Mouse (Mus musculus): ENCODE measurements at regions not wholly inside any gene's neighbourhood (a gene's known extent, or its start where the extent isn't known, plus 50 kb on each side); places are given as distances from the start of the nearest gene placed in this dataset.

DNA sequence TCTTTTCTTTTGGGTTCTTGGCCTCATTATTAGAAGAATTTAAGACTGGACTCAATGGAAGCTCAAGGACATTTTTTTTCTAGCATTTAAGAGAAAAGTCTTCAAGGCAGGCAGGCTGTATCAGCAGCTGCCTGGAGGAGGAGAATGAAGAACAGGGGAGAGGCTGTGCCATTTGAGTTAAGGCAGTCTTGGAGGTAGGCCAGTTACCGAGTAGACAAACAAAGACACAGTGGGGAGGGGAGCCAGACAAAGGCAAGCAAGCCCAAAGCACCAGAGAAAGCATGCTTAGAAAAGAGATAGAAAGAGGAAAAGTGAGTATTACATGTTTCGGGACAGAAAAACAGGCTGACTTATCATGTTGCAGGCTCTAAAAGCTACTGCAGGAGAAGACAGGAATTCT lies 392.0 kb downstream of the Igsf11 start:
- DNase-seq (ENCODE audit: low spot score in 2 of 2), result no peak

DNA sequence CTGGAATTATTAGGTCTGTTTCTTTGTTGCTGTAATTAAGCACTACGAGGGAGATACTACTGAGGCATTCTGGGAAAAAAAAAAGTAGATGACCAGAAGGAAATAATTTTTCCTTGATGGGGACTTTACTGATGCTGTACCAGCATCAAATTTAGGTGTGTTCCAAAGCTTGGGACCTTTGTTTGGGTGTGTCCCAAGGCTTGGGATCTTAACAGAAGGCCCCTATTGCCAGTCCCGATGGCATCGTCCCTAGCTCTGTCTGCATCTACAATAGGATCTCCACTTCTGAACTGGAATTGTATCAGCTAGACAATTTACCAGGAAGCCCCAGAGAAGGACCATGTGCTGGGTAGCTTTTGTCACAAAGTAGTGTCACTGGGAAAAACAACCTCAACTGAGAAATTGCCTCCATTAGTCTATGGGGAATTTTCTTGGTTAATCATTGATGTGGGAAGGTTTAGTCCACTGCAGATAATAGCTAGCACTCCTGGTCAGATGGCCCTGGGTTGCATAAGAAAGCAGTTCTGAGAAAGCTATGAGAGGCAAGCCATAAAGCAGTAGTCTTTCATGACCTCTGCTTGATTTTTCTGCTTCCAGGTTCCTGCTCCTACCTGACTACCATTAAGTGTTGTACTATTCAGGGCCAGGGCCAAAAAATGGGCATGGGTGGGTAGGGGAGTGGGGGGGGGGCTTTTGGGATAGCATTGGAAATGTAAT lies 392.7 kb downstream of the Igsf11 start:
- no peak for DNase-seq (ENCODE audit: low spot score in 2 of 2)

DNA sequence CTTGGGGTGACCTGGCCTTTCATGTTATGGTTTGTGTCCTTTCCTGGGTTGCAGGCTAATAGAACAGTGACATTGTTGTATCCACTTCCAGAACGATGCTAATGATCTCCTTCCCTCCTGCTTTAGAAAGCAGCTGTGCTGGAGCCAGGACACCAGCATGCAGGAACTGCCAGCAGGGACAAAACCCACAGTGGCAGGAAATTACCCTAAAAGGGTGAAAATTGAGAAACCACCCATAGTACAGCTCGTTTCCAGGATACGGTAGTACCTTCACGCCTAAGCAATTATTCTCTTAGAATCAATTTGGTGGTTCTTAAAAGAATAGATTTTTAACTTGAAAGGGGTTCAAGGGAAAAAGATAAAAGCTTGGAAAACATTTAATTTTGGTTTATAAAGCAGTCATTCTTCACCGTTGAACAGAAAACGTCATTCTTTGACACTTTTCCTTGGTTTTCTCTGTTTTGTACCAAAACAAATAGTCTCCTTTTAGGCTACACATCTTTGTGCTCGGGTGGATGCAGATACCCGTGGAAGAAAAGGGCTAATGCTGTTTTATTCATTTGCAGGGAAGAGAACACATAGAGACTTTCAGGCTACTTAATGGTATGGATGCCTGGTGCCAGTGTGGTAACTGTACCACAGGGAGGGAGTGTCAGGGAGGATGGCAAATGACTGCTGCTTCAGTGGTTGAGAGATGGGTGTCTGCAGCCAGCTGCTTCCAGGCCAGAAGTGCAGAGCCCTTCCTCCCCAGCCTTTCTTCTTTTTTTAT lies 394.5 kb downstream of the Igsf11 start:
- no peak for DNase-seq (ENCODE audit: low spot score in 2 of 2)

DNA sequence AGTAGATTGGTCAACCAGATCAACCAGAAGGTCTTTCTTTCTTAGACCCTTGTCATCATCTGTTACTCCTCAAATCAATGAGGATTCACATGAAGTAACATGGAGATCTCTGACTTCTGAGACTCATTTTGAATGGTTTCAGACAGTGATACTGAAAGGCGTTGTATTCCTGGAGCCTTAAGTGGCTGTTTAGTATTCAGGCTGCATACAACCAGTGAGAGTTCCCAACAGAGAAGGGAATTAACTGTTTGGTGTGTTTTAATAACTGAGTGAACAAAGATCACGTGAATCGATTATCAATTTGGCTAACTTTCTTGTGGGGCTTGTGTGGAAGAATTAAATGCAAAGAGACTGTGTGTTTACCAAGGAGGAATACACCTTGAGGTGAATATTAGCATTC lies 406.4 kb downstream of the Igsf11 start:
- no peak for DNase-seq (ENCODE audit: low spot score in 2 of 2)

DNA sequence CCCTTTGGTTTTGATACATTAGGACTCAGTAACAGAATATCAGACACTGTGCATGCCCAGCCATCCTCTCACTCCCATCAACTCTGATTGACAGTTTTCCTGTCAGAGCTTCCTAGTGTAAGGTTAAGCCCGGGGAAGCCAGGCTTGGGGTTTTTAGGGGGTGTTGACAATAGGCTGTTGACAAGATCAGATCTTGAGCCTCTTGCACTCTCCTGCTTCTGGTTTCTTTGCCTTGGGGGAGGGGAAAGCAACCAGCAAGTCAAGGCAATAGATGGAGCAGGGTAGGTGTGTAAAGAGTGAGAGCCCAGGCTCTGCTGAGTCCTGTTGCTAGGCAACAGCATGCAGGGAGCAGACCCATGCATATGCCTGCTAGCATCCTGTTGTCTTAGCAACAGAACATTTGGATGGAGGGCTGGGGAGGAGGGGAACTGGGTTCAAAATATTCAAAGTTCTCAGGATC lies 410.5 kb downstream of the Igsf11 start:
- no peak for DNase-seq (ENCODE audit: low spot score in 2 of 2)

DNA sequence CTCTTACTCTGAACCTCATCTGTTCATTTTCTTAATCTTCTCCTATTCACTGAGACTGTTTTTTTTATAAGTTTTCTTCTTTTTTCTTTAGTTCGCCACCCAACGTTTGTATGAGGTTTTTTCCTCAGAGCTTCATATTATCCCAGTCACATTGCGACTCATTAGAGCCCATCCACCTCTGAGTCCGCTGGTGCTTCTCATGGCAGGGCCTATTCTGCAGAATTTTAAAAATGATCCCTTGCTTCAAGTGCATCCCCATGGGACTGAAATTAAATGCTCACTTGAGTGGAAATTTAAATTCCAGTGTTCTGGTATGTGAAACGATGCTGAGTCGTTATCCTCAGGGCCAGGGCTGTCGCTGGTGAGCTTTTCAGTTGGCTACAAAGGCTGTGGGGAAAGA lies 410.9 kb downstream of the Igsf11 start:
- no peak for DNase-seq (ENCODE audit: low spot score in 2 of 2)

DNA sequence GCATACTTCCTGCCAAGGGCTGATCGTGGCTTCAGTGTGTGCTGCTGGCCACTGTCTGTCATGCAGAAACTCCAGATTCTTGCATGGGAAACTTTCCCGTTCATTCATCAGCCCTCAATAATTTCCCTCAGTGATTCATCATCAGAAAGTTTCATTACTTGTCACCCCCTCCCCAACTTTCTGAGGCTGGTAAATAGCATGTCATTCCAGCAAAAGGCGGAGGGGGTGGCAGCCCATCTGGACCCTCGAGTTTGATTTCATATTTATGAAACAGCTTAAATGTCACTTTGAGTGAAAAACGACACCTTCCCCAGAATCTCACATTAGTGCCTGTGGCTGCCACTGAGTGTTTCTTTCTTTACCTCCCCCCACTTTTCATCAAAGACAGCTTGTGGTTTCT lies 415.5 kb downstream of the Igsf11 start:
- no peak for DNase-seq (ENCODE audit: low spot score in 2 of 2)

DNA sequence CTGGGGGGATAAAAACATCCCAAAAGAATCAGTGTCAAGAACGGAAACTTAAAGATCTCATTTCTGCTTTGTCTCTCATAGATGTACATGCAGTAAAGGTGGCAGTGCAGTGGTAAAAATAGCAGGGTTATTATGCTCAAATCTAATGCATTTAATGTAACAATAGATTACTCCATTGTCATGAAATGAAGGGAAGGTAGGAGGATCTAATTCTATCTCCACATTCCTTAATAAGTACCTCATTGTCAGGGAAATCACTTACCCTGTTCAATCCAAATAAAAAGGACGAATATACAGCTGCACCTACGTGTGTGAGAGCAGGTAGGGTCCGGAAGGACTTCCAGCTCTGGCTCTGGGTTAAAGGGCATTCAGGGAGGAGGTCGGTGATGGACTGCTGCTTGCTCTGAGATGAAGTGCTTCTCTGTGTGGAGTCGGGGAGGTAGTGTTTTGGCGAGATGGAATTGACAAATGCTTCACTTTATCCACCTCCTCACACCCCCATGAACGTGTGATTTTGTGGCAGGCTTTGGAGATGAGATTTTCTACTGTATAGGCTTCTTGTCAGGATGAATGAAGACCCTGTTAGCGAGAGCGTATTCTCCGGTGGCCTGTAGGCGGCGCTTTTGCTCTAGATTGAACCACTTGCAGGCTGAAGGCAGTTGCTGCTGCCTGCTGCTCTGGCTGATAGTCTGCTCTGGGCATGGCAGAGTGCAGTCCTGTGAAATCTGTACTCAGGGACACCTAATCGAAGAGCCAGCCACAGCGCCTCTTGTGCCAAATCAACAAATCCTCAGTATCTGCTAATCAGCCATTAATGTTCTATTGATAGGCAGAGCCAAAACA lies 424.5 kb downstream of the Igsf11 start:
- DNase-seq (ENCODE audit: low spot score in 2 of 2), result peak; percentile 27 to 66

DNA sequence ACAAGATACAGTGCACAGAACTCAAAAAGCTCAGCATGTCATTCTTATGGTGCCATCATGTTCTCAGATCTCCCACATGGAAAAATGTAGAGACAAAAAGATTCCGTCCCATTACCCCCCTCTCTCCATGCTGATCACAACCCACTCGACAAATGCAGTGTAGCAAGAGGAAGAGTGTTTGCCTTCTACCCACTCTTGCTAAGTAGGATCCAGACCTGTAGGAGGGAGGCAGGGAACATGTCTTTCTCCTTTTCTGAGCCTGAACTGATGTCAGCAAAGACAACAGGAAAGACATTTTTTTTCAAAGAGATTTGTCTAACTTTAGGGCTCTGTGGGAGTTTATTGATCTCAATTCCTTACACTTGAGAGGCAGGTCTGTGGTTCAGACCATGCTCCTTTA lies 433.2 kb downstream of the Igsf11 start:
- no peak for DNase-seq (ENCODE audit: low spot score in 2 of 2)

DNA sequence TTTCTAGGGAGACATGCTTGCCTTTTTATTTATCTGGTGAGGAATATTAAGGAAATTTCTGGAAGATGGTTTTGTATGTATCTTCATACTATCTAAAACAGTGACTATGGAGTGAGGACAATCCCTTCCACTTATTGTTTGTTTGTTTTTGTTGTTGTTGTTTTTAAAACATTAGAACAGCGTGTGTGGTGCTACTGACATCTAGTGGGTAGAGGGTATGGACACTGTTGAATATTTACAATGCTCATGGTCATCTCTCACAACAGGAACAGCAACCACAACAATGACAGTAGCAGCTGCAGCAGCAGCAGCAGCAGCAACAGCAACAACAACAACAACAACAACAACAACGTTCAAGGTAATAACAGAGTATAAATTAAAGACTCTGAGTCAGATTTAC lies 471.2 kb downstream of the Igsf11 start:
- DNase-seq (ENCODE audit: low spot score in 2 of 2), result no peak

DNA sequence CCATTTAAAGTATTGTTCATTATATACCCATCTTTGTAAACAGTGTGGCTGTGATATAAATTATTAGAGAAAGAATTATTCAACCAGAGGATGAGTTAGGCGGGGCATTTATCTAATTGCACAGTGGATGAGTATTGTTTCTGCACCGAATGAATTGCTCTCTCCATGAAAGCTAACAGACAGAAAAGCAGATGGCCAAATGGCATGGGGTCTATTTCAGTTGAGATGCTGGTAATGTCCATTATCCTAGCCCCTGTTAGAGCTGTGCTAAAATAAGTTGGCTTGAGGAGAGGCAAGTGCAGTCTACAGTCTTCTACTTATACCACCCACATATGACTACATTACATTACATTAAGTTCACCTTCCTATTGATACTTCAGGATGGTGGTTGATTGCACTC lies 475.8 kb downstream of the Igsf11 start:
- DNase-seq (ENCODE audit: low spot score in 2 of 2), result no peak

DNA sequence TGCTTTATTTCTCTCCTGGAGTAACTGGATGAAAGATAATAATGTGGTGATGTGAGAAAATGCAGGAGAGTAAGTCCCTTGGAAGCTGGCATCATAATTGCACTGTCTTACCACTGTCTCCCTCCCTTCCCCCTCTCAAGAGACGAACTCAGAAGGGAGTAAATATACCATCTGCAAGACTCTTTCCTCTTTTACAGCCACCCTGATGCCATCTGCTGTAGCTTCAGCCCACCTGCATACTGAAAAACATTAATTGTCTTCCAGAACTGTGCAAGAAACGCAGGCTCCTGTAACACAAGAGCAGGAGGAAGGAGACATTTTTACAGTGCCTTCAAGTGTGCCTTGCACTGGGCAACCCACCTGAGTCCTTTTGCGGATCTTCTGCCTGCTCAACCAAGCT lies 482.1 kb downstream of the Igsf11 start:
- no peak for DNase-seq (ENCODE audit: low spot score in 2 of 2)

DNA sequence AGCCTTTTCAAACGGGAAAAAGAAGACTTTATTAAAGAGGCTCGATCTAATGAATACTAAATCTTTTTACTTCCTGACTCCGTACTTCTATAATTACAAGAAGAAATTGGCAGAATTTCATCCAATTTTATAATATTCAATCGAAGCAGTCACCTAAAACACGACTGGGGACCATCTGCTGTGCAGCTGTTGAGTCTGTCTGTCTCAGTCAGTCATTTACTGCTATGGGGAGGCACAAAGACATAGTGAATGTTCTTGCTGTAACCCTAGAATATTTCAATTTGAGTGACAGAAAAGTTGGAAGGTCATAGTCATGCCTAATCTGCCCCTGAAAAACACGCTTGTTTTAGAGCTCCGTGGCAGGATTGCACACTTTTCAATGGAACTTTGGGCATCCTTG lies 487.5 kb downstream of the Igsf11 start:
- DNase-seq (ENCODE audit: low spot score in 2 of 2), result no peak

DNA sequence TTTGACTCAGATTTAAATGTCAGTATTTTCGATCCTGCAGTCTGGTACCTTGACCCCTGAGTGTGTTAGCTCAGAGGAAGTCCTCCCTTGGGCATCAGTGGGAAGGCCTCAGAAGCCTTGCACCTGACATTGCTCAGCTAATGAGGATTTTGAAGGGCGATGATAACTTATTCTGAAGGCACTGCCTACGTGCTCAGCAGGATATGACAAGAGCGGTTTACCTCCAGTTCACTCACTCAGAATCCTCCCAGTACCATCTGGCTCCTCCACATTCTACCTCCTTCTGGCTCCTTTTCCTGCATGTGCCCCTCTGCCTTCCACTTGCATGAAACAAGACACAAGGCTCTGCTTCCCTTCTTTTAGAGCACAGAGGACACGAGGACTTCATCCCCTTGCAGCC lies 497.5 kb downstream of the Igsf11 start:
- DNase-seq (ENCODE audit: low spot score in 2 of 2), result no peak

DNA sequence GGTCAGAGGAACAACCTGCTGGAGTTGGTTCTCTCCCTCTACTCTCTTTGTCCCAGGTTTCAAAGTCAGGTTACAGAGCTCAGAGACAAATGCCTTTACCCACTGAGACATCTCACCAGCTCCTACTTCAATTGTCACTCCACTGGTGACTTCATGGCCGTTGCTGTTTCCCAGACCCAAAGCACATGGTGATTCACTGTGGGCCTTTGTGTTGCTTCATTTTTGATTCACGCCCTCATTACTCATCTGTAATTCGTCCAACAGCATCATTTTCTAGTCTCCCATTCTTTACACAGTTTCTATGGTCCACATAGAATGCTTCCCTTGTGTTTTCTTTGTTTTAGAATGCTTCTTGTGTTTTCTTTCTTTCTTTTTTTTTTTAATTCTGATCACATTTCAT lies 498.2 kb downstream of the Igsf11 start:
- DNase-seq (ENCODE audit: low spot score in 2 of 2), result no peak

DNA sequence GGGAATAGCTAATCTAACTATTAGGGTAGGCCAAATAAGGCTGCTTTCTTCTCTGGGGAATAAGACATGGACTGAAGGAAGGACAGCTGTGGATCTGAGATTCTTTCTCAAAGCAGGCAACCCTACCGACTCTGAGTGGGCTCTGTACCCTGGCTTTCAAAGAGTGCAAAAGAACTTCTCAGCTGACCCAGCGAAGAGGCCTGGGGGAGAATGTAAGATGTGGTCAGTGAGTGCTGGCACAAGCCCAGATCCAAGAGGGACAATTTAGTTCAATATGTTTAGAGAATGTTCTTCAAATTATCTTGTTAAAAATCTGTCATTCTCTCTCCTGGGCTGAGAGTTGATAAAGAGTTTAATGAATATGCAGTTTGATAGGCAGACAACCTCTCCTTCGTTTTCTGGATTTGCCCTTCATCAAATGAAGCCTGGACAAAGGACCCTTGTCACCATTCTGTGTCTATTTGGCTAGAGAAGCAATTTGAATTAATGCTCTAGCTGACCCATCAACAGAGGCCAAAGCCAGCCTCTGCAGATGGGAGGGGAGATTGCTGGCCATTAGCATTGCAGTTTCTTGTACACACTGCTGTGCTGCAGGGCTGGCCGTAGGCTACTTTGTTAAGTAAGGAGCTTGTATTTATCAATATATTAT lies 509.8 kb downstream of the Igsf11 start:
- DNase-seq (ENCODE audit: low spot score in 2 of 2), result no peak

DNA sequence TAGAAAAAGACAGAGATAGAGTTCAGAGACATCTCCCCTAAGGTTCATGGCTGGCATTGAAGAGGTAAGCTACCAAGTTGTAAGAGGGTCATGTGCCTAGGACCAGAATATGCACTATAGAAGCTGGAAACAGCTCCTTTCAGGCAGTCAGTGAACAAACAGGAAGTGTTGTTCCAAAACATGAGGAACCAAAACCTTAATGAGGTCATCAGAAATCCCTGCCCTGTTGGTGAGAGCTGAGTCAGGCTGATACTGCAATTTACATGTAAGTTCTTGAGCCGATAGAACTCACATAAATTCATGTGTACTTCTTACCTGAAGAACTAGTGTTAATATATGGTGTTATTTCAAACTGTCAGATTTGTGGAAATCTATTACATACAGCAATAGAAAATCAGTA lies 539.1 kb downstream of the Igsf11 start:
- DNase-seq (ENCODE audit: low spot score in 2 of 2), result no peak

DNA sequence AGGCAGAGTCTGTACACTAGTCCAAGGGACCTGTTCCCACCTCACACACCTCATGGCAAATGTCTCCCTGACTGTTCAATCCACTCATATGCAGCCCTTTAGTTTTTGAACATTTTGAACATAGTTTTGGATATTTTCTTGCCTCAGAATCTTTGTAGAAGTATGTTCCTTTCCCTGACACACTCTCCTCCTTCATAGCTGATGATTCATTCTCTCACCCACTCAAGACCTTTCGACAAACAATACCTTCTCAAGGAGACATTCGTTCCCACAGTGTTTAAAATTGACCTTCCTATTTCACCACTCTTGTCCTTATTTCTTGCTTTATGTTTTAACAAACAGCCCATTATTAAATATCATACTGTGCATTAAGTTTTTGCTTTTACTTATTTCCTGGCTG lies 538.4 kb upstream of the Lsamp start:
- no peak for DNase-seq (ENCODE audit: low spot score in 2 of 2)

DNA sequence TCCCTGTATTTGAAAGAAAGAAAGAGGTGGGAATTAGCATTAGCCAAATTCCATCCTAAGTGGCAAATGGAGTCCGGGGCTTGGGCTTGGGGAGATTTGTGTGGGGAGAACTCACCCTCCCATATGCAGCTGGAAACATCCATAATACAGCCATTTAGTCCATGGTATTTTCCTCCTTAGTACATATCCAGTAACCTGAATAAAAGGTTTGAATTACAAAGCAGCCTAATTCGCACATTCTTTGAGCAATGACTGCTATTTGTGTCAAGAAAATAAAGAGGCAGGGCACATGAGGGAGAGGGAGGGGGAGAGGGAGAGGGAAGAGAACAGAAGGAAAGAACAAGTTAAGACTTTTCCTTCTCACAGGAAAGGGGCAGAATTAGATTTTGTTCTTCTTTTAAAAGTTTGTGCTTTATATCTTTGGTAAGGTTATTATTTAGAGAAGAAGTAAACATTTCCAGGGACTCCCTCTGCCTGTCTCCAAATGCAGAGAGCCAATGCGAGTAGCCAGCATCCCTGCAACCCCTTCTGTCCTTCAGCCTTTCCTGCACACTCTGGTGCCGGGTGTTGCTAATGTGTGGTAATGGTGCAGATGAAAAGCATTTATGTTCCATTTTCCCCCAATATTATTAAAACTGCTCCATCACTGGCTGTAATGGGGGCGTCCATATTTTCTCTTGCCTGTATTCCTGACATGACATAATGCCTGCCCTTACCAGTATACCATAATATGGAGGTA lies 530.6 kb upstream of the Lsamp start:
- DNase-seq (ENCODE audit: low spot score in 2 of 2), result no peak
